ENCODE assay signal across 20 mouse cellular contexts in genomic region chr2:48223084-48223799, GRCm38 (mm10).
DNase-seq lines count a peak whose midpoint lies in the region; ATAC-seq and TF ChIP-seq lines count a peak whose summit lies in the region.
"Had no signal": no experiment of that assay in that cellular context is flagged by ENCODE, and none has a peak within 500 bp of the region (broad histone marks: within the 10 kb centered on the region; RNA-seq: fewer than 3 reads in every experiment).

No protein-coding gene starts in this region.

- TF ChIP-seq CTCF in heart, postnatal 0 days (IDR thresholded peaks at IDR 0.05; ENCODE audit: low read depth), result no peak
- no peak for TF ChIP-seq CTCF in lung, adult 2 months (IDR thresholded peaks at IDR 0.05; ENCODE audit: insufficient read depth, low read length)

- no peak for TF ChIP-seq POLR2A in lung, adult 2 months (IDR thresholded peaks at IDR 0.05; ENCODE audit: borderline replicate concordance, extremely low read depth, low read depth, low read length)

- H3K9ac ChIP-seq in heart, postnatal 0 days (replicated peaks; ENCODE audit: low read depth, low read length), result no peak overlapping the region
- H3K9ac ChIP-seq in lung, embryonic 15.5 days, result no peak overlapping the region
- H3K9ac ChIP-seq: embryonic facial prominence, embryonic 15.5 days; forebrain, embryonic 15.5 days; hindbrain, embryonic 13.5 days had no signal

- no peak overlapping the region for H3K4me2 ChIP-seq in heart, postnatal 0 days (ENCODE audit: low read depth, low read length)
- H3K4me2 ChIP-seq in lung, embryonic 15.5 days, result no peak overlapping the region
- H3K4me2 ChIP-seq: embryonic facial prominence, embryonic 15.5 days; forebrain, embryonic 15.5 days; hindbrain, embryonic 13.5 days had no signal

- H3K4me1 ChIP-seq in heart, postnatal 0 days (ENCODE audit: control insufficient read depth, insufficient read depth), result peaks cover 6% of the 10 kb centered on the region; the same call in 1 of the 2 replicates
- H3K4me1 ChIP-seq in lung, embryonic 15.5 days, result no peaks in the 10 kb centered on the region
- H3K4me1 ChIP-seq in lung, adult 2 months (ENCODE audit: control insufficient read depth, insufficient read depth, low read length), result no peaks in the 10 kb centered on the region; the same call in 1 of the 2 replicates
- H3K4me1 ChIP-seq: embryonic facial prominence, embryonic 15.5 days; forebrain, embryonic 15.5 days; heart, embryonic 10.5 days; hindbrain, embryonic 13.5 days had no signal

- no peak for ATAC-seq in heart, postnatal 0 days (ENCODE audit: insufficient read depth, low read depth)
- peak; percentile 79; the same call in 1 of the 2 replicates for ATAC-seq in lung, embryonic 15.5 days (ENCODE audit: borderline replicate concordance, extremely low read depth, low FRiP score, low TSS enrichment)
- ATAC-seq: forebrain, embryonic 15.5 days; hindbrain, postnatal 0 days had no signal

- H3K27me3 ChIP-seq in heart, postnatal 0 days (ENCODE audit: control insufficient read depth, insufficient read depth, low read length), result no peaks in the 10 kb centered on the region
- H3K27me3 ChIP-seq in lung, embryonic 15.5 days, result no peaks in the 10 kb centered on the region
- H3K27me3 ChIP-seq: embryonic facial prominence, embryonic 15.5 days; forebrain, embryonic 15.5 days; hindbrain, embryonic 13.5 days had no signal

- H3K27ac ChIP-seq in heart, postnatal 0 days (ENCODE audit: low read depth), result no peak overlapping the region
- H3K27ac ChIP-seq in lung, embryonic 15.5 days, result no peak overlapping the region
- H3K27ac ChIP-seq: embryonic facial prominence, embryonic 15.5 days; forebrain, embryonic 15.5 days; heart, embryonic 10.5 days; hindbrain, embryonic 13.5 days; hindbrain, postnatal 0 days had no signal

- no peaks in the 10 kb centered on the region for H3K9me3 ChIP-seq in heart, postnatal 0 days (replicated peaks; ENCODE audit: control insufficient read depth, low read length)
- H3K9me3 ChIP-seq in lung, embryonic 15.5 days, result no peaks in the 10 kb centered on the region
- H3K9me3 ChIP-seq: embryonic facial prominence, embryonic 15.5 days; forebrain, embryonic 15.5 days; heart, embryonic 10.5 days; hindbrain, embryonic 13.5 days had no signal

- WGBS in heart, postnatal 0 days, result 28% methylated on average over 2 of the region's 2 CpGs
- 42% methylated on average over 2 of the region's 2 CpGs for WGBS in lung, embryonic 15.5 days
- 46% methylated on average over 2 of the region's 2 CpGs for WGBS in lung, adult 2 months

- peak; percentile 7 for DNase-seq in heart, postnatal 0 days (ENCODE audit: low spot score)
- DNase-seq in heart, adult 9 months (ENCODE audit: low spot score in 2 of 2), result no peak
- DNase-seq in lung, adult 2 months, result no peak
- peak; percentile 12 for DNase-seq in lung, postnatal 14 days
- no peak for DNase-seq in adrenal gland, adult 18-20 months (ENCODE audit: low spot score in 2 of 2)
- no peak for DNase-seq in kidney, postnatal 14 days
- DNase-seq: adrenal gland, postnatal 14 days; cerebellum, adult 11-12 months; cerebellum, adult 9-11 months; cerebellum, postnatal 36 days; gastrocnemius, postnatal 36 days; heart, adult 11 months; heart, postnatal 14 days had no signal

- TF ChIP-seq EP300 in heart, postnatal 0 days (IDR thresholded peaks at IDR 0.05; ENCODE audit: low read depth), result no peak

- no peaks in the 10 kb centered on the region for H3K36me3 ChIP-seq in heart, postnatal 0 days (replicated peaks; ENCODE audit: control insufficient read depth, insufficient read depth, low read length)
- H3K36me3 ChIP-seq in lung, embryonic 15.5 days, result no peaks in the 10 kb centered on the region
- H3K36me3 ChIP-seq: embryonic facial prominence, embryonic 15.5 days; forebrain, embryonic 15.5 days; heart, embryonic 10.5 days; hindbrain, embryonic 13.5 days had no signal

- H3K4me3 ChIP-seq in heart, postnatal 0 days (ENCODE audit: low read depth, low read length), result no peak overlapping the region
- H3K4me3 ChIP-seq in lung, embryonic 15.5 days, result no peak overlapping the region
- H3K4me3 ChIP-seq in lung, adult 2 months (replicated peaks; ENCODE audit: extremely low read depth, low read depth, low read length), result no peak overlapping the region
- H3K4me3 ChIP-seq: embryonic facial prominence, embryonic 15.5 days; erythroblast, embryonic 14.5 days; forebrain, embryonic 15.5 days; heart, embryonic 10.5 days; hindbrain, embryonic 13.5 days had no signal

Comparison
In these comparisons a context has a peak if more than half of its experiments do, and no peak if none do; other contexts are left out.
1. DNase-seq: peak in heart, postnatal 0 days (single experiment) and lung, postnatal 14 days (single experiment); none in heart, adult 9 months (0 of 2), lung, adult 2 months (single experiment), adrenal gland, adult 18-20 months (0 of 2) and kidney, postnatal 14 days (single experiment).